Comparison of ENCODE assay signal across 1 mouse cellular context in genomic region chr6:115768207-115768606, GRCm38 (mm10).
A peak's percentile ranks its signal among the peaks of the same experiment; 100 is the strongest.
TF ChIP-seq lines count a peak whose summit lies in the region.

No protein-coding gene starts in this region.

TF ChIP-seq in MEL, 35 proteins besides CTCF, POLR2A, EP300 and RAD21 (continued from another document):
- TF ChIP-seq ELF1 (IDR thresholded peaks at IDR 0.05; ENCODE audit: low read depth, low read length) = peak; percentile 51; the same call in 1 of the 2 replicates
- no peak for TF ChIP-seq MEF2A (IDR thresholded peaks at IDR 0.05; ENCODE audit: extremely low read depth, insufficient replicate concordance, low read depth, low read length, poor library complexity, severe bottlenecking)
